Mouse (Mus musculus): ENCODE measurements at regions not wholly inside any gene's neighbourhood (a gene's known extent, or its start where the extent isn't known, plus 50 kb on each side); places are given as distances from the start of the nearest gene placed in this dataset.
"Not testable (repeated sequence)": the region's sequence is repeated elsewhere in the genome, so short reads cannot be mapped to it uniquely, and the experiment has no call there.

DNA sequence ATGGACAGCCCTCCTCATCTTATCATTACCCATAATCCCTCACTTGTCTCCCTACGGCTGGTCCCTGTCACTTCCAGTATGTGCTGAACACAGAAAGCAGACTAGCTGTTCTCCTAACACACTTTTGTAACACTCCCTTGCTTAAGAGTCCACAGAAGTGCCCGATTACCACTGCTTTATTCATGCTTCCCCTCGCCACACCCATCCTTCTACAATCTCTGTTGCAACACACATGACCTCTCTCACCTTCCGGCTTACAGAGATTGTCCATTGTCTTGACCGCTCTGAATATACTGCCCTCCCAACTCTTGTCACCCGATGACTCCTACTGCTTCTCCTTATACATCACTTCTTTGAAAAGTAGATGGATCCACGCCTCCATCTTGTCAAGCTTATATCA is 132.9 kb downstream of the Snx18 start:
- DNase-seq (ENCODE audit: low spot score): peak; percentile 38

DNA sequence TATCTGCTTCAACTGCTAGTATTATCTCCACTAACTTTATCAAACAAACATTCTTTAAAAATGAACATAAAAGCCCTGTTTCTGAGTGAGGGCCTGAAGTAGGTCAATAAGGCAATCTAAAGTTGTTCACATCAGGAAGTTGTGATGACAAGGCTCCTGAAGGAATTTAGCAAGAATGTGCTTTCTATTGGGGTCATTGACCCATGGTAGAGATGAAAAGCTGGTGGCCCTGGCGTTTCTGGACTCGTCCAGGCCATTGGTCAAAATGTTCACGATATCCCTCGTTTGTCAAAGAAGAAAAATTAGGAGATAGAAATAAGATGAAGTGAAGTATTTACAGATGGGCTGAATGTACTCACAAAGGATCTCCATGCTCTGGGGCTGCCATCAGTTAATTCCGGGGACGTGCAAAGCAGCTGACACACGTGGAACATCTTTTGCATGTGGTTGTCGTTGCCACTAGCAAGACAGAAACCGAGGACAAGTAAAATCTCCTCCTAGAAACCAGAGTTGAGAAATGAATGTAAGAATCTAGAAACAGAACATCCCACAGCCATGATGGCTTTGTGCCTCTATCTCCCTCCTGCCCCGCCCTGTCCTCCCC is 134.1 kb downstream of the Snx18 start:
- no peak for DNase-seq (ENCODE audit: low spot score)

- DNase-seq (ENCODE audit: low spot score): no peak
These were observed 135.5 kb downstream of the Snx18 start for GRCm38 (mm10) chr13:113482911-113483310.

DNA sequence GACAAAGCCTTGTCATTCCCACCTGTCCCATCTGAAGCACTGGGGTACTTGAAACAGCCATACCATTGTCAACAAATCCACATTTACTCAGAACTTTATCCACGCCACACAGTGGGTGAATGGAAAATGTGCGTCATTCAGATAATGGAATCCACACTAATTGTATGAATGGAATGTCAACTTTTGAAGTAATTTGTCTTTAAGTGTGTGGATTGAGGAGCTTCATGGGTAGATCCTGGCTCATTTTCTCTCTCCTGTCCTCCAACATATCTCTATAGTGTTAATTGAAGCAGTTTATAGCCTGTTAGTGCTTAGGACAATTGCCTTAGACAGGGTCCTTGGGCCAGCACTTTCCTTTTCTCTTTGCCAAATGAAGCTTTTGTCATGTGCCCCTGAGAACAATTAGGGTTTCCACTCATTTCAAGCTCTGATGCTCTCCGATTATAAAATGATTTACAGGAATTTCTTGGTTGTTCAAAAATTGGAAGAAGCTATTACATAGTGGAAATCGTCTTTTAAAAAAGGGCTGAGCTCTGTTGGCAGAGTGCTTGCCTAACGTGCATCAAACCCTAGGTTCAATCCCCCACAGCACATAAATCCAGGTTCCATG is 140.4 kb downstream of the Snx18 start:
- DNase-seq (ENCODE audit: low spot score): no peak

GRCm38 (mm10) chr13:113470822-113471557 is 147.4 kb downstream of the Snx18 start:
- no peak for DNase-seq (ENCODE audit: low spot score)

DNA sequence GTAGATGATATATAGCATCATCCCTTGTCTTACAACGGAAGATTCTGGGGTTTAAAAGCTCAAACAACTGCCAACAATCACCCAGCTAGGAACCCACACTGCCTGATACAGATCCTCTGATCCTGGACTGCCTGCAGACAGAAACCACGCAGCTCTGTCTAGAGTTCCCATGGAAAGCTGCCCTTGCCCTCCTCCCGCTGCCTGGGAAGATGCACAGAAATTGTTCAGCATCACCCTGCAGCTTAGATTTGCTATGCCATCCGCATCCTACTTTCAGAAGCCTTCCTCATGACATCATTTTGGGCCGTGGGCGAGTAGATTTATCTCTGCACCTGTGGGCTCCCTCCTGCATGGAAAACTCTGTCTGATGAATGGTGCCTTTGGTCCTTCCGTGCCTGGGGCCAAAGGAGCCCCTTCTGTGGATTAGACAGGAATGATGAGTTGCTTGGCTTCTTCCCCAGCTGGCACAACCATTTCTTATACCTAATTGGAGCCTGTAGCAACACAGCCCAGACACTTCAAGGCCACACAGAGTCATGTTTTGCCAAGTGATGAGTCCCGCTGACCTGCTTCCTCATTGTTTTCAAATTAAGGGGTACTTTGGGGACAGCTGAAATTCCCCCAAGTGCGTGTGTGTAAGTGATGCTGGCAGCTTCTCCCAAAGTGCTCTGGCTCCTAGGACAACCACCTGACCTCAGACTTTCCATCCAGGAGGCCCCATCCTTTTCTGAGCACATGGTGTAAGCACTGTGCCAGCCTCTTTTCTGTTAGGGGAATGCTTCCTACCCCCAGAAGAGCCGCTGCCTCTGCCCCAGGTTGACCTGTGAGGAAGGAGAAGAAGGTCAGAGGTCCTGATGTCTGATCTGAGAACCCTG is 153.9 kb downstream of the Snx18 start:
- no peak for DNase-seq (ENCODE audit: low spot score)

DNA sequence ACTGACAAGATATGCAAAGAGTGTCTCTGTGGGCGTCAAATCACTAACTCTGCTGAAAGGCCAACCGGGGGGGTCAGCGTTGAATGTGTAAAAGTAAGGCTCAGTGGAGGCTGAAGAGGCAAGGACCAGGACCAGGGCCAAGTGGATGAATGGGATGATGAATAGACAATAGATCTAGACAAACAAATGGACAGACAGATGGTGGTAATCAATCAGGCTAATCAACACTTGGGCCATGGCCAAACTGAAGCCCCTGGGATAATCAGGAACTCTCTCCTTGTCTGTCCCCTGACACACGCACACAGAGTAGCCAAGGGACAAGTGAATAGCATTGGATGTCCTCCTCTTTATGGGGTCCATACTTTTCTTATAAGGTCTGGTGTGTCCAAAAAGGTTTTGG is 154.9 kb downstream of the Snx18 start:
- DNase-seq (ENCODE audit: low spot score): no peak

GRCm38 (mm10) chr13:113454490-113455295 is 161.7 kb downstream of the BC067074 start:
- no peak for DNase-seq (ENCODE audit: low spot score)

DNA sequence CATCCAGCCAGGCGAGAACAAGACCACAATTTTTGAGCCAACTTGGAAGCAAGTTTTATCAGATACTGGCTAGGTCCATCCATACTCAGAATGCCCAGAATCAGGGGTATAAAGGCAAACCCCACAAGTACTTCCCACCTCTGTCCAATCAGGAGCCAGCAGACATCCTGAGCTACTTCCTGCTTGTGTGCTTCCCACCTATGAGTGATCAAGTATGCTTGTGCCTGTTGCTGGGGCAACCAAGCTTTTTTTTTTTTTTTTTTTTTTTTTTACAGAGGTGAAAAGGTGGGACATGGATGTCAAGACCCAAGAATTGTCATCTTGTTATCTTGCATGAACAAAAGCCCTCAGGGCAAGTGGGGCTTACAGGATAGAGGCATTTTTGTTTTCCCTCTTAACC is 155.4 kb downstream of the BC067074 start:
- DNase-seq (ENCODE audit: low spot score): no peak

GRCm38 (mm10) chr13:113446226-113446625 is 153.3 kb downstream of the BC067074 start:
- DNase-seq (ENCODE audit: low spot score): no peak

DNA sequence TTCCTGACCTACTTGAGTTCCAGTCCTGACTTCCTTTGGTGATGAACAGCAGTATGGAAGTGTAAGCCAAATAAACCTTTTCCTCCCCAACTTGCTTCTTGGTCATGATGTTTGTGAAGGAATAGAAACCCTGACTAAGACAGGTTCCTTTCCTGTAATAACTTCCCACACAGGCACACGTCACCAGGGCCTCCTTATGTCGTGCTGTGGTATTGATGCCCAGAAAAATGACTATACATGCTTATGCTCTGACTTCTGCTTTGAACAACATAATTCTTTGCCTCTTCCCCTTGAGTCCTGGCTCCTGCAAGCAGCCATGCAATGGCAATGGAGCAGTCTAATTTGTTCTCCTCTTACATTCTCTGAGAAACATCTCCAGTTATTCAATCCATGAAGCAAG is 151.5 kb downstream of the BC067074 start:
- not testable (repeated sequence) for DNase-seq (ENCODE audit: low spot score)

DNA sequence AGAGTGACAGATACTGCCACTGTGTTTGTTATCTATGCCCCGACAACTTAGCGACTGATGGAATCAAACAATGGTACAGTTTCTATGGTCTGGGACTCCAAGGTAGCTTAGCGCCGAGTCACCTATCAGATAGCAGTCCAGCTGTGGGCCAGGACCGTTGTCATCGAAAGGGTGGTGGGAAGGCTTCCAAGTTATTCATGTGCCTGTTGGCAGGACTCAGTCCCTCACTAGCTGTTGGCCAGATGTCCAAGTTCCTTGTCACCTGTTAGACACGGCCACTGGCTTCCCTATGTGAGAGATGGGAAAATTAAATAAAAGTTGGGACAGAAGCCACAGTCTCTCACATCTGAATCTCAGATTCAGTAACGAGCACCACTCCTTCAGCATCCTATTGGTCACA is 150.1 kb downstream of the BC067074 start:
- DNase-seq (ENCODE audit: low spot score): no peak

DNA sequence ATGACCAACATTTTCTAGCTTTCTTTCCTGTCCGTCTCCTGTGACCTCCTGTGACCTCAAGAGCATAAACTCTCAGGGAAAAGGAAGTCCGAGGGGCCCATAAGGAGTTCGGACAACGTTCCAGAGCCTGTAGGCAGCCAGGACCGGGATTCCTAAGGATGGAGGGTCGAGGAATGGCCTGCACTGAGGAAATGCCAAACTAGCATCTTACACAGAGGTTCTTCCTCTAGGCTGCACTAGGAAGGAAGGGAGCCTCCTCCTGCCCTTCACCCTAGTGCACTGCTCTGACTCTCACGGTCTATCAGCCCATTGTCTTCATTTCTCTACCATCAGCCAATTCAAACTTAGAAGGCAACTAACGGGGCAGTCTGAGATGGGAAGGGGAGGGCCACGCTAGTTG is 149.2 kb downstream of the BC067074 start:
- DNase-seq (ENCODE audit: low spot score): peak; percentile 31

DNA sequence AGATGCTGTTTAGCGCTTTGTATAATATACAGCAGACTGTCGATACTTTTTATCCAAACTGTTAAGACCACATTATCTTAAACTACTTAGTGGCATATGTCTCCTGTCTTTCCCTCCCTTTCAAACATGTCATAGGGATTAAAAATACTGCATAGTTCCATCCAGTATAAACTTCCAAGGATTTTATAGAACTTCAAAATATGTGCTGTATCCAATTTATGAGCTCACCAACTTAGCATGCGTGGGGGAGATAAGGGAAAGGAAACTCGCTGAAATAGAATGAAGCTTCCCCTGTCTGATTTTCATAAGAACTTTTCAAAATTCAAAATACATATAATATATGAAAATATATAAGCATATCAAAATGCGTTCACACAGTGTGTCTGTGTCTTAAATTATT is 147.2 kb downstream of the BC067074 start:
- DNase-seq (ENCODE audit: low spot score): no peak

GRCm38 (mm10) chr13:113439516-113439915 is 146.6 kb downstream of the BC067074 start:
- DNase-seq (ENCODE audit: low spot score): no peak

DNA sequence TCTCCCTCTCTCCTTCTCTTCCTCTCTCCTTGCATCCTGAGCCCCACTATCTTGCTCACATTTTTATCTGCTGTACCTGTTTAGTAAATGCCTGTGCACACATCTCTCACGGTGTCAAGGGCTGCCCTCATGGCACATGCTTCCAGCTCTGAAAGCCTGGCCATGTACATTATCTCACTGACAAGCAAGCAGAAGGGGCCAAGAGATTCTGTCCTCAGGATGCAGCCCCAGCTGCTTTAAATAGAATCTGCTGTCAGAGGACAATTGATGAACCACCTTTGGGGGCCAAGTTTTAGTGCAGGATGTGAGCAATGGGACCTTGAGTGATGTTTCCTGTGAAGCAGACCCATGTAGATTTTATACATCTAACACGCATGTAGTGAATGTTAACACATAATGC is 145.9 kb downstream of the BC067074 start:
- no peak for DNase-seq (ENCODE audit: low spot score)

DNA sequence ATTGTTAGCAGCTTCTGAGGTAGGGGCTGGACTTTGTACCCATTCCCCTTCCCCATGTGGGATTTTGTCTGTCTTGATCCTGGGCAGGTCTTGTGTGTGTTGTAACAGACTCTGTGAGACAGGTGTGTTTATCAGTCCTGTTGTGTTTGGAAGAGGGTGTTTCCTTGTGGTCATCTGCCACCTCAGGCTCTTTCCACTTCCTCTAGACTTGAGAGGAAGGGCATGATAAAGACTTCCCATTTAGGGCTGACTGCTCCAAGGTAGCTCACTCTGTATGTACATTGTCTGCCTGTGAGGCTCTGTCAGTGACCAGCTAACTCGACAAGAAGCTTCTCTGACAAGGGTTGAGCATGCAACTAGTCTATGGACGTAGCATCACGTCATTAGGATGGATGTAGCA is 143.3 kb downstream of the BC067074 start:
- peak; percentile 29 for DNase-seq (ENCODE audit: low spot score)

DNA sequence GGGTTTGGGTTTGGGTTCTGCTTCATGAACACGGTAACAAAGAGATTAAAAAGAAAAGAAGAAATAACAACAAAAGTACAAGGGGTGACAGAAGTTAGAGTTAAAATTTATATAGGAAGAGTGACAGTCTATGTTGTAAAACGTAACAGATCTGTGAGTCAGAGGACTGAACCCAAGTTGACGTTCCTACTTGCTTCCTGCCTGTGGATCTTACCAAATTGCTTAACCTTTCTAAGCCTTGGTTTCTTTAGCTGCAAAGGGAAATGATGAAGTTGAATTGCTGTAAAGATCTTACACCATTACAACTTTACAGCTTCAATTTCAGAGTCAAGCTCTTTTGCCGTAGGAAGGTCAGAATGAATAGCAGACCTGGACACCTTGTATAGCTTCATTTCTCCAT is 142.2 kb downstream of the BC067074 start:
- DNase-seq (ENCODE audit: low spot score): no peak

- DNase-seq (ENCODE audit: low spot score): no peak
These were observed 140.5 kb downstream of the BC067074 start for GRCm38 (mm10) chr13:113433456-113433855.

GRCm38 (mm10) chr13:113429615-113430014 is 136.7 kb downstream of the BC067074 start:
- no peak for DNase-seq (ENCODE audit: low spot score)

Data from yolk sac, embryonic 10.5 days (tissue).